Mouse (Mus musculus) liver, postnatal 0 days (tissue): ENCODE data around the gene Cphx2.
"Not testable (repeated sequence)": the region's sequence is repeated elsewhere in the genome, so short reads cannot be mapped to it uniquely, and the experiment has no call there.

ENCODE experiments used
- CTCF ChIP-seq: sonication (generic); IDR thresholded peaks from 2 replicates; pipeline ENCODE4 v1.5.1; 2016; ENCODE audit warnings: antibody characterized with exemption, low read depth
- EP300 ChIP-seq: IDR thresholded peaks from 2 replicates; pipeline ENCODE4 v1.6.1; 2016; ENCODE audit warnings: antibody characterized with exemption, low read depth, mild to moderate bottlenecking

GRCm38 (mm10) chr14:26118550-26119000 is 37.3 kb downstream of the Cphx2 start:
- TF ChIP-seq CTCF, EP300: not testable (repeated sequence)
